9 mouse cellular contexts compared by ENCODE assay signal in genomic region chr5:17766006-17766677, GRCm38 (mm10).
DNase-seq lines count a peak whose midpoint lies in the region; ATAC-seq and TF ChIP-seq lines count a peak whose summit lies in the region.
"Had no signal": no experiment of that assay in that cellular context is flagged by ENCODE, and none has a peak within 500 bp of the region (broad histone marks: within the 10 kb centered on the region; RNA-seq: fewer than 3 reads in every experiment).

No protein-coding gene starts in this region.

- H3K36me3 ChIP-seq in liver, postnatal 0 days (replicated peaks; ENCODE audit: insufficient read depth, low read length): no peaks in the 10 kb centered on the region
- H3K36me3 ChIP-seq in liver, embryonic 12.5 days: no peaks in the 10 kb centered on the region
- H3K36me3 ChIP-seq: lung, embryonic 15.5 days had no signal

- no peak for TF ChIP-seq POLR2A in brain, embryonic 14.5 days (IDR thresholded peaks at IDR 0.05; ENCODE audit: borderline replicate concordance, extremely low read depth, insufficient read depth, insufficient read length, poor library complexity, severe bottlenecking)

- H3K27me3 ChIP-seq in liver, postnatal 0 days (ENCODE audit: insufficient read depth, low read length): no peaks in the 10 kb centered on the region
- no peaks in the 10 kb centered on the region for H3K27me3 ChIP-seq in liver, embryonic 12.5 days (replicated peaks)
- H3K27me3 ChIP-seq: lung, embryonic 15.5 days had no signal

- H3K4me2 ChIP-seq in liver, postnatal 0 days (ENCODE audit: low read depth, low read length): no peak overlapping the region
- no peak overlapping the region for H3K4me2 ChIP-seq in liver, embryonic 12.5 days
- H3K4me2 ChIP-seq: lung, embryonic 15.5 days had no signal

- TF ChIP-seq CTCF in liver, postnatal 0 days (IDR thresholded peaks at IDR 0.05; ENCODE audit: low read depth): peak; percentile 55
- TF ChIP-seq CTCF in brain, embryonic 14.5 days (IDR thresholded peaks at IDR 0.05; ENCODE audit: borderline replicate concordance, extremely low read depth, insufficient read depth, insufficient read length): no peak

- no peak for ATAC-seq in liver, postnatal 0 days
- ATAC-seq in liver, embryonic 12.5 days: no peak
- ATAC-seq in hematopoietic stem cell, adult 5-6 weeks (replicated peaks in 1 of 2; ENCODE audit: insufficient read depth in 1 of 2, low FRiP score in 2 of 2, low TSS enrichment in 1 of 2, low read depth in 1 of 2, poor library complexity in 2 of 2, severe bottlenecking in 2 of 2): peak; percentile 69 to 73

- DNase-seq in liver, postnatal 0 days: no peak
- peak; percentile 88 for DNase-seq in brain, embryonic 14.5 days (ENCODE audit: low read depth)
- peak; percentile 11 for DNase-seq in retina, adult 2 months (ENCODE audit: low read depth, low spot score)
- DNase-seq in frontal cortex, postnatal 10 days (ENCODE audit: low spot score in 2 of 2): no peak
- DNase-seq in heart, adult 11 months: no peak
- DNase-seq in right cerebral cortex, postnatal 25 days: no peak

- H3K27ac ChIP-seq in liver, postnatal 0 days (ENCODE audit: low read depth): no peak overlapping the region
- H3K27ac ChIP-seq in liver, embryonic 12.5 days: no peak overlapping the region
- H3K27ac ChIP-seq: lung, embryonic 15.5 days had no signal

- no peak overlapping the region for H3K4me3 ChIP-seq in liver, postnatal 0 days (ENCODE audit: low read depth, low read length)
- H3K4me3 ChIP-seq in liver, embryonic 12.5 days: no peak overlapping the region
- H3K4me3 ChIP-seq: lung, embryonic 15.5 days had no signal

- 61% methylated on average over 4 of the region's 4 CpGs for WGBS in liver, postnatal 0 days (ENCODE audit: insufficient replicate concordance)
- 55% methylated on average over 4 of the region's 4 CpGs for WGBS in liver, embryonic 12.5 days (ENCODE audit: insufficient replicate concordance)

- TF ChIP-seq EP300 in liver, postnatal 0 days (IDR thresholded peaks at IDR 0.05; ENCODE audit: low read depth): no peak

- no peak overlapping the region for H3K9ac ChIP-seq in liver, postnatal 0 days (replicated peaks)
- no peak overlapping the region for H3K9ac ChIP-seq in liver, embryonic 12.5 days
- H3K9ac ChIP-seq: lung, embryonic 15.5 days had no signal

- H3K4me1 ChIP-seq in liver, postnatal 0 days (ENCODE audit: insufficient read depth): no peaks in the 10 kb centered on the region
- H3K4me1 ChIP-seq in liver, embryonic 12.5 days: no peaks in the 10 kb centered on the region
- H3K4me1 ChIP-seq: lung, embryonic 15.5 days had no signal

- H3K9me3 ChIP-seq in liver, postnatal 0 days (ENCODE audit: low read length): no peaks in the 10 kb centered on the region
- no peaks in the 10 kb centered on the region for H3K9me3 ChIP-seq in liver, embryonic 12.5 days (replicated peaks)
- H3K9me3 ChIP-seq: lung, embryonic 15.5 days had no signal

Comparison
In these comparisons a context has a peak if more than half of its experiments do, and no peak if none do; other contexts are left out.
1. ATAC-seq: peak in hematopoietic stem cell, adult 5-6 weeks (2 of 2); none in liver, postnatal 0 days (single experiment) and liver, embryonic 12.5 days (single experiment).
2. DNase-seq: peak in brain, embryonic 14.5 days (single experiment) and retina, adult 2 months (single experiment); none in liver, postnatal 0 days (single experiment), frontal cortex, postnatal 10 days (0 of 2), heart, adult 11 months (single experiment) and right cerebral cortex, postnatal 25 days (single experiment).